Mouse (Mus musculus) activated CD4-positive, CD25-positive, alpha-beta regulatory T cell, adult 9 weeks (primary cell): ENCODE data around the gene Ccl9. TPM values are rescaled to one million over a fixed set of nuclear protein-coding genes. Genes with fewer than 3 reads are reported as not detected.

Experiments
- polyA plus RNA-seq: library from polyadenylated mRNA; unstranded; fragments of 100-300 nt; shearing (Covaris generic); gene quantifications from one replicate; pipeline ENCODE4 v1.2.1, GENCODE M21; 2017

Ccl9 gene
- not detected for polyA plus RNA-seq

GRCm38 (mm10) chr11:83578186-83578760 lies at the start of gene Ccl9:
Gene Ccl9, minus strand, starts transcription at chr11:83578636.

GRCm38 (mm10) chr11:83592853-83593252 lies 14.4 kb upstream of the Ccl9 start, which contains the start of gene Ccl6:
Gene Ccl6, minus strand, starts transcription at chr11:83593087.

GRCm38 (mm10) chr11:83530360-83530759 lies 48.1 kb downstream of the Ccl9 start, which contains the start of gene Ccl5:
Gene Ccl5, minus strand, starts transcription at chr11:83530518.

Other genes starting within 250 kb of the Ccl9 start
- gene Rasl10b, start 169.5 kb downstream of the Ccl9 start, polyA plus RNA-seq, result not detected
- not detected for gene Gas2l2, start 149.2 kb downstream of the Ccl9 start, polyA plus RNA-seq
- 2.3 TPM for gene 1700020L24Rik, start 141.0 kb downstream of the Ccl9 start, polyA plus RNA-seq
- not detected for gene Mmp28, start 115.6 kb downstream of the Ccl9 start, polyA plus RNA-seq
- gene Taf15, start 105.5 kb downstream of the Ccl9 start, polyA plus RNA-seq, result 20.1 TPM
- 0.39 TPM for gene Heatr9, start 56.5 kb downstream of the Ccl9 start, polyA plus RNA-seq
- 192 TPM for gene Ccl5, start 48.1 kb downstream of the Ccl9 start, polyA plus RNA-seq
- 1.2 TPM for gene Ccl6, start 14.5 kb upstream of the Ccl9 start, polyA plus RNA-seq
- gene Rpl9-ps1, start 67.0 kb upstream of the Ccl9 start, polyA plus RNA-seq, result not detected
- gene Ccl3, start 70.7 kb upstream of the Ccl9 start, polyA plus RNA-seq, result 2.2 TPM
- 14.4 TPM for gene Ccl4, start 83.9 kb upstream of the Ccl9 start, polyA plus RNA-seq
- 0.92 TPM for gene Wfdc17, start 125.4 kb upstream of the Ccl9 start, polyA plus RNA-seq
- gene Wfdc18, start 130.4 kb upstream of the Ccl9 start, polyA plus RNA-seq, result not detected
- gene Wfdc21, start 168.3 kb upstream of the Ccl9 start, polyA plus RNA-seq, result not detected
- 43.1 TPM for gene Heatr6, start 175.1 kb upstream of the Ccl9 start, polyA plus RNA-seq